In genomic region chr7:4898851-4899648, GRCm38 (mm10) we compare ENCODE assay signal across 8 mouse cellular contexts. TPM values are rescaled to one million over a fixed set of nuclear protein-coding genes. Genes with fewer than 3 reads are reported as not detected.
A peak's percentile ranks its signal among the peaks of the same experiment; 100 is the strongest.
DNase-seq lines count a peak whose midpoint lies in the region; ATAC-seq and TF ChIP-seq lines count a peak whose summit lies in the region.
"Had no signal": no experiment of that assay in that cellular context is flagged by ENCODE, and none has a peak within 500 bp of the region (broad histone marks: within the 10 kb centered on the region; RNA-seq: fewer than 3 reads in every experiment).

No protein-coding gene starts in this region.

- H3K9me3 ChIP-seq in lung, embryonic 16.5 days (ENCODE audit: control insufficient read depth, low read length) = no peaks in the 10 kb centered on the region
- peaks cover 5% of the 10 kb centered on the region for H3K9me3 ChIP-seq in forebrain, embryonic 12.5 days
- peaks cover 5% of the 10 kb centered on the region; the same call in 1 of the 2 replicates for H3K9me3 ChIP-seq in limb, embryonic 13.5 days

- H3K27ac ChIP-seq in lung, embryonic 16.5 days (ENCODE audit: low read length) = no peak overlapping the region
- no peak overlapping the region for H3K27ac ChIP-seq in forebrain, embryonic 12.5 days
- no peak overlapping the region for H3K27ac ChIP-seq in limb, embryonic 13.5 days

- peak overlapping the region; percentile 29 for H3K4me3 ChIP-seq in lung, embryonic 16.5 days (ENCODE audit: low read length)
- H3K4me3 ChIP-seq in lung, adult 2 months (replicated peaks; ENCODE audit: extremely low read depth, low read depth, low read length) = no peak overlapping the region
- H3K4me3 ChIP-seq in forebrain, embryonic 12.5 days (replicated peaks) = peak overlapping the region; percentile 23
- H3K4me3 ChIP-seq in limb, embryonic 13.5 days = peak overlapping the region; percentile 28
- H3K4me3 ChIP-seq: myocyte had no signal

- no peak for DNase-seq in lung, adult 2 months
- peak; percentile 44 for DNase-seq in skeletal muscle tissue, adult 2 months (ENCODE audit: low read depth, low spot score)
- no peak for DNase-seq in layer of hippocampus, adult 9-11 months
- no peak for DNase-seq in thymus, postnatal 14 days

- no peak for TF ChIP-seq CTCF in lung, adult 2 months (IDR thresholded peaks at IDR 0.05; ENCODE audit: insufficient read depth, low read length)

- peaks cover 7% of the 10 kb centered on the region; the same call in 1 of the 2 replicates for H3K27me3 ChIP-seq in lung, embryonic 16.5 days (ENCODE audit: control insufficient read depth, insufficient read depth, low read depth, low read length)
- H3K27me3 ChIP-seq in forebrain, embryonic 12.5 days = peaks cover 17% of the 10 kb centered on the region
- peaks cover 33% of the 10 kb centered on the region for H3K27me3 ChIP-seq in limb, embryonic 13.5 days

- peaks cover 4% of the 10 kb centered on the region for H3K4me1 ChIP-seq in lung, embryonic 16.5 days (replicated peaks; ENCODE audit: control insufficient read depth, insufficient read depth, low read length)
- no peaks in the 10 kb centered on the region for H3K4me1 ChIP-seq in lung, adult 2 months (ENCODE audit: control insufficient read depth, insufficient read depth, low read length)
- peaks cover 12% of the 10 kb centered on the region for H3K4me1 ChIP-seq in forebrain, embryonic 12.5 days
- peaks cover 5% of the 10 kb centered on the region for H3K4me1 ChIP-seq in limb, embryonic 13.5 days

- H3K9ac ChIP-seq in lung, embryonic 16.5 days (ENCODE audit: low read length) = peak overlapping the region; percentile 45
- H3K9ac ChIP-seq in forebrain, embryonic 12.5 days = peak overlapping the region; percentile 36; the same call in 1 of the 2 replicates
- H3K9ac ChIP-seq in limb, embryonic 13.5 days = peak overlapping the region; percentile 45

- H3K4me2 ChIP-seq in lung, embryonic 16.5 days (ENCODE audit: low read depth, low read length) = peak overlapping the region; percentile 51
- H3K4me2 ChIP-seq in forebrain, embryonic 12.5 days = peak overlapping the region; percentile 42
- peak overlapping the region; percentile 54 for H3K4me2 ChIP-seq in limb, embryonic 13.5 days (replicated peaks)

- WGBS in lung, embryonic 16.5 days = 17% methylated on average over 18 of the region's 18 CpGs
- 21% methylated on average over 17 of the region's 18 CpGs for WGBS in lung, adult 2 months
- 20% methylated on average over 17 of the region's 18 CpGs for WGBS in forebrain, embryonic 12.5 days
- 15% methylated on average over 15 of the region's 18 CpGs for whole genome bisulfite sequencing in limb, embryonic 13.5 days

- no peak for TF ChIP-seq POLR2A in lung, adult 2 months (IDR thresholded peaks at IDR 0.05; ENCODE audit: borderline replicate concordance, extremely low read depth, low read depth, low read length)

- no peaks in the 10 kb centered on the region for H3K36me3 ChIP-seq in lung, embryonic 16.5 days (ENCODE audit: control insufficient read depth, insufficient read depth, low read length)
- no peaks in the 10 kb centered on the region for H3K36me3 ChIP-seq in forebrain, embryonic 12.5 days (replicated peaks)
- no peaks in the 10 kb centered on the region for H3K36me3 ChIP-seq in limb, embryonic 13.5 days

- ATAC-seq in lung, embryonic 16.5 days (ENCODE audit: low read depth) = peak; percentile 47; the same call in 1 of the 2 replicates
- ATAC-seq in forebrain, embryonic 12.5 days (ENCODE audit: low FRiP score) = peak; percentile 48; the same call in 1 of the 2 replicates
- ATAC-seq in limb, embryonic 13.5 days (ENCODE audit: low FRiP score, low read depth) = peak; percentile 37; the same call in 1 of the 2 replicates

RNA-seq across cellular contexts. Expression of gene Gm36210, which starts 7.3 kb away (rescaled TPM):
- polyA plus RNA-seq in lung, embryonic 16.5 days (2015; fragmentation: Nextera tagmentation; extraction: Ambion mirVana) = 0.21 TPM in 1 of 2 replicates, not detected in the other
- polyA plus RNA-seq in lung, adult 2 months (2012; rRNA removed) = 0.15 and 0.20 TPM in 2 replicates
- 0.24 and 0.41 TPM in 2 replicates for polyA plus RNA-seq in forebrain, embryonic 12.5 days (2016; fragmentation: Nextera tagmentation; extraction: Ambion mirVana)
- not detected in 2 replicates for polyA plus RNA-seq in limb, embryonic 13.5 days (2015; fragmentation: Nextera tagmentation; extraction: Ambion mirVana)
- polyA plus RNA-seq: myocyte had no signal

RNA-seq across cellular contexts. Expression of gene Zfp628, which starts 16.0 kb away (rescaled TPM):
- 3.4 and 3.7 TPM in 2 replicates for polyA plus RNA-seq in lung, embryonic 16.5 days (2015; fragmentation: Nextera tagmentation; extraction: Ambion mirVana)
- 20.6 and 24.7 TPM in 2 replicates for polyA plus RNA-seq in lung, adult 2 months (2012; rRNA removed)
- 4.0 and 4.6 TPM in 2 replicates for polyA plus RNA-seq in forebrain, embryonic 12.5 days (2016; fragmentation: Nextera tagmentation; extraction: Ambion mirVana)
- 4.2 and 4.3 TPM in 2 replicates for polyA plus RNA-seq in limb, embryonic 13.5 days (2015; fragmentation: Nextera tagmentation; extraction: Ambion mirVana)

RNA-seq across cellular contexts. Expression of gene Isoc2a, which starts 22.1 kb away (rescaled TPM):
- polyA plus RNA-seq in lung, embryonic 16.5 days (2015; fragmentation: Nextera tagmentation; extraction: Ambion mirVana) = 0.87 and 1.3 TPM in 2 replicates
- polyA plus RNA-seq in lung, adult 2 months (2012; rRNA removed) = 13.4 and 15.0 TPM in 2 replicates
- 0.70 and 0.89 TPM in 2 replicates for polyA plus RNA-seq in forebrain, embryonic 12.5 days (2016; fragmentation: Nextera tagmentation; extraction: Ambion mirVana)
- polyA plus RNA-seq in limb, embryonic 13.5 days (2015; fragmentation: Nextera tagmentation; extraction: Ambion mirVana) = 1.2 and 1.3 TPM in 2 replicates

RNA-seq across cellular contexts. Expression of gene Nat14, which starts 22.8 kb away (rescaled TPM):
- 2.5 and 2.7 TPM in 2 replicates for polyA plus RNA-seq in lung, embryonic 16.5 days (2015; fragmentation: Nextera tagmentation; extraction: Ambion mirVana)
- 7.1 and 7.6 TPM in 2 replicates for polyA plus RNA-seq in lung, adult 2 months (2012; rRNA removed)
- polyA plus RNA-seq in forebrain, embryonic 12.5 days (2016; fragmentation: Nextera tagmentation; extraction: Ambion mirVana) = 18.1 and 19.4 TPM in 2 replicates
- polyA plus RNA-seq in limb, embryonic 13.5 days (2015; fragmentation: Nextera tagmentation; extraction: Ambion mirVana) = 3.1 and 3.3 TPM in 2 replicates

RNA-seq across cellular contexts. Expression of gene Ssc5d, which starts 26.5 kb away (rescaled TPM):
- polyA plus RNA-seq in lung, embryonic 16.5 days (2015; fragmentation: Nextera tagmentation; extraction: Ambion mirVana) = 2.1 and 2.4 TPM in 2 replicates
- polyA plus RNA-seq in lung, adult 2 months (2012; rRNA removed) = 7.5 and 8.0 TPM in 2 replicates
- 0.89 and 1.4 TPM in 2 replicates for polyA plus RNA-seq in forebrain, embryonic 12.5 days (2016; fragmentation: Nextera tagmentation; extraction: Ambion mirVana)
- 6.4 and 8.1 TPM in 2 replicates for polyA plus RNA-seq in limb, embryonic 13.5 days (2015; fragmentation: Nextera tagmentation; extraction: Ambion mirVana)
